Mouse (Mus musculus) lung, adult 18-20 months (tissue): ENCODE results near the gene Slc41a3.
"Not testable (repeated sequence)": the region's sequence is repeated elsewhere in the genome, so short reads cannot be mapped to it uniquely, and the experiment has no call there.

Experiments used
- DNase-seq, 2 experiments: peaks; one replicate each; pipeline ENCODE4 v3.0.0; 2022; ENCODE audit warnings: mixed read lengths in 2 of 2

Slc41a3 gene

DNA sequence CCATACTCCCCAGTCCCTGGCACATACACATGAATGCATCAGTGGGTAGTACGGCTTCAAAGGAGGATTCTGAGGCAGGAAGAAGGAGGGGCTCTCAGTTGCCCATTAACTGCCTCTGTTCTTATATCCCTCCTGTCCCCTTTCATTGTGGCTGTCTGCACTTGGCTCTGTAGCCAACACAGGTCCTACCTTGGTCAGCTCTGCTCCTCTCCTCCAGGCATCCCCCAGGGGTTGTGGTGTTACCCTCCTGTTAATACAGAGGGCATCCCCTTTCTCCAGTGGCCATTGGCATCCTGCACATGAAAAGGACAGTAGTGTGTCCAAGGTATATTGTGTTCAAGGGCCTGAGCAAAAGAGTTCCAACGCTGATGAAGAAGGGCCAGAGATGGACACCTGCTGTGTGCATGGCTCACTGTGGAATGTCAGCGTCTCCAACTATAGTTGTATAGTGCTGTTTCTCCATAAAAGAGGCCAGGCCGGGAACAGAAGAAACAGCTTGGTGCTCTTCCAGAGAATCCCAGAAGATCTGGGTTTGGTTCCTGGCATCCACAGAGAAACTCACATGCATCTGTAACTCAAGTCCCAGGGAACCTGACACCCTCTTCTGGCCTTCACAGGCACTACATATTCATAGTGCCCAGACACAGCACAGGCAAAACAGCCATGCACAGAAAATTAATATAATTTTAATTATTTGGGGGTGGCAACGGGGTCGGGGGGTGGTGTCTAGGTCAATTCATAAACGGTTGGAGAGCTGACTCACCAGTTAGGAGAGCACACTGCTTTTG lies 20.9 kb downstream of the Slc41a3 start:
- no peak for DNase-seq

DNA sequence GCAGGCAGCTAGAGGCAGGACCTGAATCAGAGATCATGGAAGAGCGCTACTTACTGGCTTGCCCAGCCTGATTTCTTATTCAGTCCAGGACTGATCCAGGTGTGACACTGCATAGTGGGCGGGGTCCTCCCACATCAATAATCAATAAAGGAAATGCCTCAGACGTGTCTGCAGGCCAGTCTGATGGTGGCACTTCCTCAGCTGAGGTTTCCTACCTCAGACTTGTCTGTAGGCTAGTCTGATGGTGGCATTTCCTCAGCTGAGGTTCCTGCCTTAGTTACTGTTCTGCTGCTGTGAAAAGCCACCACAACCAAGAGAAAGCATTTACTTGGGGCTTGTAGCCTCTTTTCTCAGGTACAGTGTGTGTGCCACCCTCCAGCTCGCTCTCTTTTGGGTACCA lies 23.0 kb downstream of the Slc41a3 start:
- DNase-seq = no peak

DNA sequence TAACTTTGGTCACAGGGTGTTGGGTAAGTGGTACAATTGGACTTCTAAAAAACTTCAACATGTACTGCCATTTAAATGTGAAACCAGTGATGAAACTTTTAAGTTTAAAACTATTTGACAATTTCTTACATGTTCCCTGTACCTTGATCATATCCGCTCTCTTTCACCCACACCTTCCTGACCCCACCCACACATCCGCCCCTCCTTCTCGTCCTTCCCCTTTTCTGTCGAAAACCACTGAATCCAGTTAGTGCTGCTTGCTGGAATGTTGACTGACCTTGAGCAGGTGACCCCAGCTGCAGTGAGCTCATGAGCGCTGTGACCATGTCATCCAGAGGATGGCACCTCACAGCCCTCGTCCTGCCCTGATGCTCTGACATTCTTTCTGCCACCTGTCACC lies 25.0 kb downstream of the Slc41a3 start:
- DNase-seq = no peak

DNA sequence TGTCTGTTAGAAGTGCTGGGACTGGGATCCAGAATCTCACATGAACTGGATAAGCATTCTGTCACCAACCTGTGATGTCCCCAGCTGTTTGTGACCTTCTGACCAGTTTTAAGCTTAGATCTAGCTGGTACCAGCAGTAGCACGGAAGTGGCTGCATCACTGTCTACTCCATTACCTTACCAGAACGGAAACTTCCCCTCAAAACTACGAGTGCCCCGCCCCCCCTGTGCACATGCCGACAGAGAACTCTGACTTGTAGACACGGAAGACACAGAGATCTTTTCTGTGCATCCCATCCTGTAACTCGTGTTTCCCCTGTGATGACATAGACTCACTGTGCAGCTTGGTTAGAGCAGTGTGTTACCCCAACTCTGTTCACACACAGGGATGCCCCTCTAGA lies 25.9 kb downstream of the Slc41a3 start:
- DNase-seq = no peak

DNA sequence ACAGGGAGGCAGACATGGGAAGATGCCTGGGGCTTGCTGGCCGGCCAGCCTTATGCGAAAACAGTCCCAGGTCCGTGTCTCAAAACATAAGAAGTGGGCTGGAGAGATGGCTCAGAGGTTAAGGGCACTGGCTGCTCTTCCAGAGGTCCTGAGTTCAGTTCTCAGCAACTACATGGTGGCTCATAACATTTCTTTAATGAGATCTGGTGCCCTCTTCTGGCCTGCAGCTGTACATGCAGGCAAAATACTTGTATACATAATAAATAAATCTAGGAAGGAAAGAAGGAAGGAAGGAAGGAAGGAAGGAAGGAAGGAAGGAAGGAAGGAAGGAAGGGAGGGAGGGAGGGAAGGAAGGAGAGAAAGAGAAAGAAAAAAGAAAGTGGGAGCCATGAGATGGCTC lies 28.0 kb downstream of the Slc41a3 start:
- DNase-seq = not testable (repeated sequence)

DNA sequence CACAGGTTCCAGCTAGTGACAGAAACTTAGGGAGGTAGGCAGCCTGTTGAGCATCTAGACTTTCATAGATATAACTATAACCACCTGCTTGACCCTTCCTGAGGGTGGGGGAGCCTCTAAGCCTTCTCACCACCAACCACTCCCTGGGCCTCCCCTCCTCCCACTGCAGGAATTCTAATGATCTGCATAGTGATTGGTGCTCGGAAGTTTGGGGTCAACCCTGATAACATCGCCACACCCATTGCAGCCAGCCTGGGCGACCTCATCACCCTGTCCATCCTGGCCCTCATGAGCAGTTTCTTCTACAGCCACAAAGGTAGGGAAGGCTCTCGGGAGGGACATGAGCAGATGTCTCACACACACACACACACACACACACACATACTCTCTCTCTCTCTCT lies 30.6 kb downstream of the Slc41a3 start:
- no peak for DNase-seq

DNA sequence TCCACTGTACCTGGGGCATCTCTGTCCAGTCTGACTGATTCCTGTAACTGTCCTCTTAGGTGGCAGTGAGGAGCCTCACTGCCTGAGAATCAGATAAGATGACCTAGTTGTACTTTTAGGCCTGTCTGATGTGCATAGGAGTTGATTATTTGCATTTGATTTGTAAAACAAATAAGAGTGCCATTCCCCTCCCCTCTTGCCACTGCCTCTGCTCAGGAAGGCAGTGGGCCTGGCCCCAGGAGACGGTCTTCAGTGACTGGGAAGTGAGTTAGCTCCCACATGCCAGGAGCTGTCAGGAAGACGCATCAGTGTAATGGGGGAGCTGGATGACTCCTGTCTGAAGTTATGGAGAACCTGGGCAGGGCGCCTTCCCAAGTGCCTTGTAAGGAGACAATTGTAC lies 31.1 kb downstream of the Slc41a3 start:
- no peak for DNase-seq

DNA sequence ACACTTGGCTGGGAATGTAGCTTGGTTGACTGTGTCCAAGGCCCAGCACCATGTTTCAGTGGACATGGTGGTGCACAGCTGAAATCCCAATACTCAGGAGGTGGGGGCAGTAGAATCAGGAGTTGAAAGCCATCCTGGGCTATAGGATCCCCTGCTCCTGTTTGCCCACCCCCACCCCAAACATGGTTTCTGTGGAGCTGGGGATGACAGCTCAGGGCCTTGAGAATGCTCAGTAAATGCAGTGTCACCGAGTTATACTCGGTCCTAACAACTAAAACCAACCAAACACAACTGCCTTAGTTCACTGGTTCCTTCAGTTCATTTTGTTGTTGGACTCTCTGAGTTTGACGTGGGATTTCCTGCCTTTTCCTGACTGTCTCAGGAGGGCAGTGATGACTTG lies 38.5 kb downstream of the Slc41a3 start:
- DNase-seq = no peak

DNA sequence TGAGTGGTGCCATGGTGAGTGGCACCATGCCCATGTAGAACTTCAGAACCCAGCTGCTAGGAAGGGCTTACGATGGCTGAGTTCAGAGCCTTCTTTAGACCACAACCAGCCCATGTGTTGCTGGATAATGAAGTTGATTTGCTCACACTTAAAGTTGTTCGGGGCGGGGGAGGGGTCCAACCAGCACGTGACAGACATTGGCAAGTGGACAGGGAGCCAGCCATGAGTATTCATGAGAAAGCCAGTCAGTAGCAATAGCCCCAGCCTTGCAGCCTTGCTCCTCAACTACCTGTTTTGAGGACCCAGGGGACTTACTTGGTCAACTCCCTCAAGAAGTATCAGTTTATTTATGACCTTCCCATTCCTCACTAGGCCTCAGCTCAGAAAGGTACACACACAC lies 40.4 kb downstream of the Slc41a3 start:
- DNase-seq = no peak

DNA sequence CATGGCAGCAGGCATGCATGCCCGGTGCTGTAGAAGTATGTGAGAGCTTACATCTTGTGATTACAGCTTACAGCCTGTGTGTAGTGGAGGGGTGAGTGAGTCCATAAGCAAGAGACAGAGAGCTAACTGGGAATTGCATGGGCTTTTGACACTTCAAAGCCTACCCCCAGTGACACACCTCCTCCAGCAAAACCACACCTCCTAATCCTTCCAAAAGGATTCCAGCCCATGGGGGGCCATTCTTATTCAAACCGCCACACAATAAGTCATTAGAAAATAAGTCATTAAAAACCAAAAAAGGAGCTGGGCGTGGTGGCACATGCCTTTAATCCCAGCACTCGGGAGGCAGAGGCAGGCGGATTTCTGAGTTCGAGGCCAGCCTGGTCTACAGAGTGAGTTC lies 43.9 kb downstream of the Slc41a3 start:
- DNase-seq = no peak

DNA sequence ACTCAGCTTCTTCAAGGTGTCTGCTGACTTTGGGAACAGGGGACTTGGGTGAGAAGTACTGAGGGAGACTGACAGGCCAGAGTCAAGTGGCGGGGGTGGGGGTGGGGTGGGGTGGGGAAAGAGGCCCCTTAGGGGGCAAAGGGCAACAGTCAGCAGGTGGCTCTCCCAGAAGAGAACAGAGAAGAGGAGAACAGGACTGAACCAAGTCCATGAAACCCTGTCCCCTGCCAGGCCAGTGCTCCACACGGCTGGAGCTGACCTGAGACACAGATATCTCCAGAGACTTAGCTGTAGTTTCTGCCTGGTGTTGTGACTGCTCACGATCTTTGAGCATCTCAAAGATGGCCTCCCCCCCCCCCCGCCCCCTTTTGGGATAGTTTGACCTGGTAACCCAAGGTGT lies 44.8 kb downstream of the Slc41a3 start:
- no peak for DNase-seq

DNA sequence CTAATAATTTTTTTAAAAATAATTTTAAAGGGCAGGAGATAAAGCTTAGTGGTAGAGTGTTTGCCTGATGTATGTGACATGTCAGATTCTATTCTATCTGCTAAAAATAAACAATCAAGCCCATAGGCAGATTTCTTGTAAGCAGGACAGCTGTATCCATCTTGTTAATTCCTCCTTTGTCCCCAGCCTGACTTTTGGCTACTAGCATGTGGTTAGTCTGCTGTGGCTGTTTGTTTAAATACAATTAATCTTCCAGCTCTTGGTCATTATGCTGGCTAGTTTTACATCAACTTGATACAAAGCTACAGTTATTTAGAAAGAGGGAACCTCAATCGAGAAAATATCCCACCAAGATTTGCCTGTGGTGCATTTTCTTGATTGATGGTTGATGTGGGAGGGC lies 46.1 kb downstream of the Slc41a3 start:
- no peak for DNase-seq

DNA sequence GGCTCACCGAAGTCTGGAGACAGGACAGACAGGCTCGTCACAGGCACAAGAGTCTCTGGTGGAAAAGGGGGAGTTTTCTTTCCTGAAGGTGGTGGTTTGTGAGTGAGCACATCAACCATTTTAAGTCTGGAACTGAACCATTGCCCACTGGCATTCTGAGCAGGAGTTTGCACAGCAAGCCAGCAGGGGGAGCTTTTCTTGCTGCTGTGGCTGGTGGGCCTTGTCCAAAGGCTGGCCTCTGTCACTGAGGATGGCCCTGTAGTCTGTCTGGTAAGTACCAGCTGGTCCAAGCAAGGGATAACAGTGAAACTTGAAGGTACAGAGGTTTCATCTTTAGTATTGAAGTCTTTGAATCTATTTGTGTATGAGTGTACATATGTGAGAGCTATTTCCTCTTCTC lies 49.2 kb downstream of the Slc41a3 start:
- peak; percentile 43 to 65 for DNase-seq

DNA sequence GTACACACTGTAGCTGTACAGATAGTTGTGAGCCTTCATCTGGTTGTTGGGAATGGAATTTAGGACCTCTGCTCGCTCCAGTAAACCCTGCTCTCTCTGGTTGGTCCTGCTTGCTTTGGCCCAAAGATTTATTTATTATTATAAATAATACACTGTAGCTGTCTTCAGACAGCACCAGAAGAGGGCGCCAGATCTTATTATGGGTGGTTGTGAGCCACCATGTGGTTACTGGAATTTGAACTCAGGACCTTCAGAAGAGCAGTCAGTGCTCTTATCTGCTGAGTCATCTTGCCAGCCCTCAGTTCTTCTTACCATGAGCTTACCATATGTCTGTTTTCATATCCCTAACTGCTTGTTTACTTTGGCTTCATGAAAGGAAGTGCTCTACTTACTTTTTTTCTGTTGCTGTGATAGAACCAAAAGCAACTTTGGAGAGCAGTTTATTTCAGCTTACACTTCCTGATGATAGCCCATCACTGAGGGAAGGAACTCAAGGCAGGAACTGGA lies 51.9 kb downstream of the Slc41a3 start:
- DNase-seq = peak in 1 of 2 experiments; percentile 17

DNA sequence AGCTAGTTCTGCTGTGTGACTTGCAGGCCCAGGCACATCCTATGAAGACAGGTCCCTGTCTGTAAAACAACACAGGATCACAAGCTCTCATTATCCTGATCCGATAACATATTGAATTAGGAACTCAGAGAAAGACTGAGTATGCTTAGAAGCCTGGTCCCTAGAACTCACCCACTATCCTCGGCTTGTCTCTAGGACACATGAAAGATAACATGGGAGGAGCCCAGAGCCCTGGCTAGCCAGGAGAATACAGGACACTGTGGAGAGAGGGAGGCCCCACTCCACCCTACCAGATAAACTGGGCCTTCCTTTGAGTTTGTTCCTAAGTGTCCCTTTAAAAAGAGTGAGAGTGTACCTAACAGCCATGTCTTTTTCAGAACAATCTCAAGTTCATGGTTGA lies 55.4 kb downstream of the Slc41a3 start:
- no peak for DNase-seq

DNA sequence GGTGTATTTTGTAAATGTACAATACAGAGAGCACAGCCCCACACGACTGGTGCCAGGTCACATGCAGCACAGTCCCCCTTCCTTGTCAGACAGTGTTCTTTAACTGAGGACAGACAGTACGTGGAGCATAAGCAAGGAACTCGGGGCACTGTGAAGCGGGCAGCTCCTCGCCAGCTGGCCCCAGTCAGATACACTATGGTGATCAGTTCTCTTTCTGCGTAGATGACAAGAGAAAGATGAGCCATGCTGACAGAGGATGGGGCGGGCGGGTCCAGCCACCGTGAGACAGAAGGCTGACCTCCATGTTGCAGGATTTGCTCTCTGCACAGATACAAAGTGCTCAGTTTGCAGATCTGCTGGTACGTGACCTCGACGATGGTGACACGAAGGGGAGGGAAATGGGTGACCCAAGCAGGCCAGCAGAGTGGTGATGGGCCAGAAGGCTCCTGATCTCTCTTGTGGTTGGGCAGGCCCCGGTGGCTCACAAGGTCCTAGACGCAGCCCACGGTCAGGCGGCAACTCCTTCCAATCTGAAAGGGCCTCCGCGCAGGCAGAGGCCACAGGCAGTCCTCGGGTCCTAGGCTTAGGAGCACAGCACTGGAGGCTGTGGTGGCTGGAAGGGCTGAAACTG lies 56.0 kb downstream of the Slc41a3 start:
- DNase-seq = peak; percentile 18 to 40

DNA sequence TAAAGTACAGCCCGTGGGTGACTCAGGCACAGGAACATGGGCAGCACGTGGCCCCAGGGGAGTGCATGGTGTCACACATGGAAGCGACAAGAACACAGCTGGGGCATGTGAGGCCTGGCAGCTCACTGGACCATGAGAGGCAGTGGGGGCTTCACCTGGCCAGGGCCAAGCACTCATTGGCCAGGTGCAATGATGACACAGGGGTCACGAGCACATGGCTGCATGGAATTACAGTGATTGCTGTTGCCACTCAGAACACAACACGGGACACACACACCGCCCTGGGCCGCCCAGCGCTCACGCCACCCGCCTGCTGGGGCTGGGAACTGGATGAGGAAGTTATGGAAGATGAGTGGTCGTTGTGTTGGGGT lies 56.5 kb downstream of the Slc41a3 start:
- DNase-seq = no peak

DNA sequence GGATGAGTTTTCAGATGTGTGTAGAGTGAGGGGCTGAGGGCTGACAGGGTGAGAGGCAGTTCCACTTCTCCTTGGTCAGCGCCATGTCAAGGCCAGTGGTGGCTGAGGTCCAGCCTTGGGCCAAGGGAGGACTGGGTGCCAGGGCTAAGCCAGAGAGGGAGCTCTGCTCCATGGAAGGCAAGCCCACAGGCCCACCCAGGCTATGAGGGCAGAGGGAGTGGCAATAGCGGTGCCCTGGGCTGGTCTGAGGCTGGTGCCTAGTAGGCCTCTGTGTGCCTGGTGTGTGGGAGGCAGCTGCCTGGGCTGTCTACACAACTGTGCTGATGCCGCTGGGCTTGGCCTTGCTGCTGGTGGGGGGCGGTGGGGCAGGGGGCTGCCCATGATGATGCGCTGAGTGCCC lies 57.6 kb downstream of the Slc41a3 start:
- DNase-seq = no peak

DNA sequence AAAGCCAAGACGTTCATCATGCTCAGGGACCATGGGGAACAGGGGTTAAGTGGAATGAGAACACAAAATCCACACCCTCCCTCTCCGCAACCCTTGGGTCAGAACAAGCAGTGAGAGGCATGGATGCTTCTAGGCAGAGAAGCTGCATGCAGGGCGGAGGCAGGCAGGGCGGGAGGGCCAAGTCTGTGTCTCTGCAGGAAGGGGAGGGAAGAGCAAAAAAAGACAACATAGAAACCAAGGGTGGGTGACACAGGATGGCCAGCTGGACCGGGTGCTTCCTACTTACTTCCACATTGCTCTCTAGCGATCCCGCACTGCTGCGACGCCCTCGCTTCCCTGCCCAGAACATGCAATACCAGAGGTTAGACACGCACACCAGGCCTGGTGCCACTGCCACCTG lies 59.2 kb downstream of the Slc41a3 start:
- no peak for DNase-seq

DNA sequence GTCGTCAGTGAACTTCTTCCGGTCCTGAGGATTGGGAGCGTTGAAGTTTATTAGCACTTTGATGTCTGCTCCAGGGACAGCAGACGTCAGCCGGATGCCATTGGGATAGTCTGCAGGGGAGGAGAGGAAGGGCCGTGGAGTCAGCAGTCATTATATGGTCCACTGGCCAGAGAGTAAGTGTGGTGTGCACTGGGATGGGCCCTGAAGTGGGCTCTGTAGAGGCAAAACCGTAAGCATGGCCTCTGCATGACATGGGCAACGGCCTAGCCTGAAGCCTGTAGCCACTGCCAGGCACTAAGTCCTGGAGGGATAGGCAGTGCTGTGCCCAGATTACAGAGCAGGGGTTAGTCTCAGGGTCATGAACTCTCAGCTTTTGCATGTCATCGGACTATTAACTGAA lies 64.2 kb downstream of the Slc41a3 start:
- no peak for DNase-seq

DNA sequence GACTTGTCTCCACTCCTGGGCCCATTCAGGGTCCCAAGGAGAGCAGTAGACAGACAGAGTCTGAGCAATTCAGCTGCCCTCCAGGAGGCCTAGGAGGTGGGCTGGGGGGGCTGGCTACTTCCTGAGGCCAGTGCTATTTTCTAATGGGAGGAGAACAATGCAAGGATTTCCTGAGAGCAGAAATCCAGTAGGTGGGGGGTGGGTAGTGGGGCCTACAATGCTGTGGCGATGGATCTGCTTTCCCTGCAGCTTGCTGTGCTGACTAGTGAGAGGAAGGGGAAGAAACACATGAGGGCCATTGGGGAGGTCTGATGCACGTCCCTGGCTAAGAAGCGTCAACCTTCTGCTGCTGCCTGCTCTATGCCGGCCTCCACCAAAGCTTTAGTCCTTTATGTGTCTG lies 74.2 kb downstream of the Slc41a3 start:
- DNase-seq = no peak

DNA sequence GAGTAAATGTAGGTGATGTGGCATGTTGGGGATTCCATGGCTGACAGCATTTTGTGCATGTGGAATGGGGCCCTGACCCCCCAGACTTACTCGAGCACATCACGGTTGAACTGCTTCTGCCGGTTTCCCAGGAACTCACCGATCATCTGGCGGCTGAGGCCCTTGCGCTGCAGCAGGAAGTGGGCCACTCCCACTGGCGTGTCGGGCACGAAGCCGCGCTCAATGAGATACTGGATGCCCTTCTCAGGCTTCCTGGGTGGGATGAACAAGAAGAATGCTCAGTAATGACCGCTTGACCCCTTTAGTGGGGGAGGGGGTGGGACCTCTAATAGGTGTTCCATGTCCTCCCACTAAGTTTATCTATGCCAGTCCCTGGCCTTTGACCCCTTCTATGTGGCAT lies 75.9 kb downstream of the Slc41a3 start:
- peak in 1 of 2 experiments; percentile 45 for DNase-seq

DNA sequence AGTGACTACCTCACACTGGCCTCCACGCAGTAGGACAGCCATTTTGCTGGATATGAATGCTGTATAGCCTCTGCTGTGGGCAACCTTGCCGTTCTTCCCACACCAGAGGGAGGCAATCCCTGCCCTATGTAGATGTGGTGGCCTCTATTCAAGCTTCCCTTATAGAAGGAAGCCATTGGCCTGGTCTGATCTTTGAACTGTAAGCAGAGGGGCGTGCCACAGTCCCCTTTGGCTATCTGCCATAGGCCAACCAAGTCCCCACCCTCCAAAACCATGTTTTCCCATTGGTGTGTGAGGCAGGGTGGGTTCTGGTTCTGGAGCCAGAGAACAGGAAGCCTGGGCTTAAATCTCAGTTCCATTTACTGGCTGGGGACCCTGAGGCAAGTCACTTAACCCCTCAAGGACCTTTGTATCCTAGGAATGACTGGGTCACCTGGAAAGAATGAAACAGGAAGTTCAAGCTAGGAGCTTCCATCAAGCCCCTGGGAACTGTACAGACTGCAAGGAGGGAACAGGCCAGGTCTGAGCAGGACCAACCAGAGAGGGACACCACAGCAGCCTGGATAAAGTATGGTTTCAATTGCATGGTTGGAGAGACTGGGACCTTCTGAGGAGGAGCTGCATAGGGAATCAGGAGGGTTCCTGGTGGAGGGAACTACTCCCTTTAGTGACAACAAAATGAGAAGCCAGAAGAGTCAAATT lies 79.5 kb downstream of the Slc41a3 start:
- DNase-seq = no peak

DNA sequence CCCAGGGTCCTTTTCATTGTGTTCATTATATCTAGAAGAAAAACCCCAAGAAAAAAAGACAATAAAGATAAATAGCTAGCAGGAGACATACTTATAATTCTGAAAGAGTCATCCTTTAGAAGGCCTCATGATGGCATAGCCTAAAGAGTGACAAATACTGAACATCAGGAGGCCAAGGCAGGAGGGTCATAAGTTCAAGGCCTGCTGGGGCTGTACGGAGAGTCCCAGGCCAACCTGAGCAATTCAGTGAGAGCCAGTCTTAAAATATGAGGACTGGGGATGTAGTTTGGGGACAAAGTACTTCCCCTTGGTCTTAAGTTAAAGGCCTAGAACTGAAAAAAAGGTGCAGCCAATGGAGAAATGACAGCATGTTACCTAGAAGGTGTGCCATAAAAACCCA lies 82.3 kb downstream of the Slc41a3 start:
- DNase-seq = no peak
